Mouse (Mus musculus) heart, postnatal 0 days (tissue): ENCODE results near the gene Spsb1.

ENCODE experiments used
- CTCF ChIP-seq: IDR thresholded peaks from 2 replicates; pipeline ENCODE4 v1.5.1; 2016; ENCODE audit warnings: antibody characterized with exemption, control low read depth, low read depth
- EP300 ChIP-seq: IDR thresholded peaks from 2 replicates; pipeline ENCODE4 v1.6.1; 2016; ENCODE audit warnings: antibody characterized with exemption, low read depth

DNA sequence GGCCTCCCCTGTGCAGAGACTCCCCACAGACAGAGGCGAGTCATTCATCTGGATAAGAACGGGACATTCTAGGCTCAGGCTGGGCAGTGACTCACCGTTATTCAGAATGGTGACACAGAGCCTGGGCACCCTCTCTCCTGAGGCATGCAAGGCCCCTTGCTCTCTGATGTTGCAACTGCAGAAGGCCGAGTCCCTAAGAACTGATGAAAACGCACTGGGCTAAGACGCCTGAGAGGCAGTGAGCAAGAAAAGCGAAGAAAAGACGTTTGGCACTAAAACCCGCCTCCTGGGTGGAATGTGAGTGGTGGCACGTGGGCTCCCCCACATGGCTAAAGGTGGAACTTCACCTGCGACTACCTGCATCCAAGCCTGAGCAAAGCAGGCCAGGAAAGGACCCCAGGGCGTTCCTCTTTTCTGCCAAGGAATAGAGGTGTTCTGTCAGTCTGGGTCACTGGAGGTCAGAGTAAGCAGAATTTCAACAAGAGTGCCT lies 25.0 kb upstream of the Spsb1 start:
- TF ChIP-seq CTCF (peak; percentile 92), EP300 (no peak)
